Mouse (Mus musculus) neural tube, embryonic 15.5 days (tissue): ENCODE results near the gene E4f1. TPM values are rescaled to one million over a fixed set of nuclear protein-coding genes. Genes with fewer than 3 reads are reported as not detected.
"Not testable (repeated sequence)": the region's sequence is repeated elsewhere in the genome, so short reads cannot be mapped to it uniquely, and the experiment has no call there.

Source experiments
- ATAC-seq: fragments of 200-750 bp; cut with Nextera tagmentation; 2 replicates; pipeline ENCODE4 v1.8.0; 2017; ENCODE audit warnings: mild to moderate bottlenecking, moderate TSS enrichment, moderate library complexity; ENCODE audit not compliant: low FRiP score
- H3K27ac ChIP-seq: fragments of 300-500 bp; sonication (generic); replicated peaks from 2 replicates; pipeline ENCODE4 v1.5.1; 2015; ENCODE audit warnings: mild to moderate bottlenecking, inconsistent platforms
- H3K27me3 ChIP-seq: fragments of 300-500 bp; sonication (generic); replicated peaks from 2 replicates; pipeline ENCODE4 v1.6.1; 2015; ENCODE audit warnings: inconsistent platforms
- H3K36me3 ChIP-seq: fragments of 300-500 bp; sonication (generic); 2 replicates; pipeline ENCODE4 v1.6.1; 2015; ENCODE audit warnings: inconsistent platforms
- H3K4me1 ChIP-seq: fragments of 300-500 bp; sonication (generic); 2 replicates; pipeline ENCODE4 v1.6.1; 2015; ENCODE audit warnings: inconsistent platforms
- H3K4me2 ChIP-seq: fragments of 300-500 bp; sonication (generic); 2 replicates; pipeline ENCODE4 v1.6.1; 2015; ENCODE audit warnings: inconsistent platforms, mild to moderate bottlenecking, moderate library complexity
- H3K4me3 ChIP-seq: fragments of 300-500 bp; sonication (generic); replicated peaks from 2 replicates; pipeline ENCODE4 v1.5.1; 2015; ENCODE audit warnings: mild to moderate bottlenecking, inconsistent platforms
- H3K9ac ChIP-seq: fragments of 300-500 bp; sonication (generic); replicated peaks from 2 replicates; pipeline ENCODE4 v1.6.1; 2015; ENCODE audit warnings: mild to moderate bottlenecking, inconsistent platforms
- H3K9me3 ChIP-seq: fragments of 300-500 bp; sonication (generic); replicated peaks from 2 replicates; pipeline ENCODE4 v1.6.1; 2016; ENCODE audit warnings: inconsistent platforms
- WGBS: fragments of 180-500 bp; shearing (Covaris S2); methylation state at CpG from one replicate; pipeline ENCODE4 v1.1.7; 2015; ENCODE audit warnings: mixed read lengths; 5-methylcytosine and 5-hydroxymethylcytosine counted together
- polyA plus RNA-seq: library from polyadenylated mRNA; unstranded; fragments of >200 nt; fragmentation: Nextera tagmentation; extraction: Ambion mirVana; gene quantifications from 2 replicates; pipeline ENCODE4 v1.2.1, GENCODE M21; 2015

Gene E4f1
- polyA plus RNA-seq, 1 experiment from 2014 or later = 46.3 TPM

DNA sequence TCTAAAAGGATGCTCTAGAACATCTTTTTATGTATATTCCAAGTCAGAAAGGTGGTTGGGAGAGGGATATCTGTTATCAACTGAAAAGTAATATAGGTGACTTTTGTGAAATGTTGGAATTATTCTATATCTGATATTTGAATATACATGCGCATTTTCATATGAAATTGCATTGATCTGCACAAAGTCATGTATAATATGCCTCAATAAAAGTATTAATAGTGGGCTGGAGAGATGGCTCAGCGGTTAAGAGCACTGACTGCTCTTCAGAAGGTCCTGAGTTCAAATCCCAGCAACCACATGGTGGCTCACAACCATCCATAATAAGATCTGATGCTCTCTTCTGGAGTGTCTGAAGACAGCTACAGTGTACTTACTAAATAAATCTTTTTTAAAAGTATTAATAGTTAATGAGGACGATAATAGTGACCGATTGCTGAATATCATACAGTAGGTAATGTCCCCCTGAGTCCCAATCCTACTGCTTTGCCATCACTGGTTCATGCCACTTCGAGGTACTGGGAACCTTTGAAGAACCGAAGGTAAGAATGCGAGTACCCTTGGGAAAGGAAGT lies 690 bp downstream of the E4f1 start:
- Histone ChIP-seq H3K9me3 (no peaks in the 10 kb centered on the region), H3K36me3 (peaks cover 10% of the 10 kb centered on the region; the same call in 1 of the 2 replicates), H3K9ac (peak overlapping the region; percentile 92), H3K27me3 (no peaks in the 10 kb centered on the region), H3K4me1 (peaks cover 37% of the 10 kb centered on the region), H3K27ac (peak overlapping the region; percentile 91), H3K4me3 (peak overlapping the region; percentile 92), H3K4me2 (peak overlapping the region; percentile 99)
- ATAC-seq = no peak; the same call in 1 of the 2 replicates
- 16% methylated on average over 7 of the region's 7 CpGs for WGBS

DNA sequence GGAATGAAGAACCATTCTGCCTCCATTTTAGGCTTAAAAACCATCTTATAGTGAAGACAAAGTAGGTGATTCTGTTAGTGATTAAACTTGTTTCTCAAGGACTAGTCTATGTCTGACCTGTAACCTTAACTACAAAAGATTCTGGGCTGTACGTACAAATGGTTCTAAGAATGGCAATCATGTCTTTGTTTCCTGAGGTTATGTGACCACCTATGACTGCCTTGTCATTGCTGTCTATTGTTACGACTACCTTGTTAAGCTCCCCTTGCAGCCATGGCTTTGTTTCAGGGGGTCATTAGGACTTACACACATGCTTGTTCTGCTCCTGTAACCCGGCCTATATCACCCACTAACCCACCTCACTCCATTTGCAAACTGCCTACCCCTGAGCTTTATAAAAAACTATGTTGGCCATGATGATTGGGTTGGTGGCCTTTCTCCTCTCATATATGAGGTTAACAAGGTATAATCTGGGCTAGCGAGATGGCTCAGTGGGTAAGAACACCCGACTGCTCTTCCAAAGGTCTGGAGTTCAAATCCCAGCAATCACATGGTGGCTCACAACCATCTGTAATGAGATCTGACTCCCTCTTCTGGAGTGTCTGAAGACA lies 1.4 kb downstream of the E4f1 start:
- no peaks in the 10 kb centered on the region for H3K27me3 ChIP-seq
- 86% methylated on average over 5 of the region's 5 CpGs for WGBS
- no peak overlapping the region for H3K4me3 ChIP-seq
- H3K9me3 ChIP-seq = no peaks in the 10 kb centered on the region
- H3K27ac ChIP-seq = no peak overlapping the region
- no peak overlapping the region for H3K4me2 ChIP-seq
- H3K9ac ChIP-seq = no peak overlapping the region
- no peak for ATAC-seq
- H3K4me1 ChIP-seq = peaks cover 31% of the 10 kb centered on the region
- peaks cover 6% of the 10 kb centered on the region; the same call in 1 of the 2 replicates for H3K36me3 ChIP-seq

DNA sequence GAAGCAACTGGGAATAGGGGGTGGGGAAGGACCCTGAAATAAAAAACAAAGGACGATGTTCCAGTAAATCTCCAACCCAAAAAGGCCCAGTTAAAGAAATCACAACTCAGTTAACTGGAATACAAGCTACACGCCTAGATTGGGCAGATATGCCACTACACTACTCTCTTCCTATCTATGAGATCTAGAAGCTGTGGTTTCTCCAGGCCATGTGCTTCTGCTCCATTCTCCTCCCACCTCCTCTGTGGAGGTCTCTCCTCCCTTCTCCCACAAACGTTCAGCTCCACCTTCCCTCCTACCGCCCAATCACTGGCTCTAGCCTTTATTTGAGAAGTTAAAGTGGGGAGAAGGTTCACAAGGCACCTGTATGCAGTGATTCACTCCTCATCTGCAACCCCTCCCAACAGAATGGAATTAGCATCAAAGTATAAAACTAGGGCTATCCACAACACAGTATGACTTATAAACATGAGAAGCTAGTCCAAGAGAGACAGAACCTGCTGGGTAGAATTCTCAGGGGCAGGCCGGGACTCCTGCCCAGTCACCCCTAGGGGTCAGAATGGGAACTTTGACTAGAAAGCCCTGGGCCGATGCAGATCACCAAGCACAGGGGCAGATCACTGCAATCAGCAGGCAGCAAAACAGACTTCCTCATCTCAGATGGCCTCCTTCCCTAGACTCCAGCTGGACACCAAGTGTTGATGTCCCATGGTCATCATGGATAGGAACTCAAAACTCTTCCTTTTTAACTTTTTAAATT lies 6.6 kb downstream of the E4f1 start:
- H3K4me3 ChIP-seq = no peak overlapping the region
- H3K36me3 ChIP-seq = no peaks in the 10 kb centered on the region
- no peak for ATAC-seq
- H3K4me2 ChIP-seq = no peak overlapping the region
- H3K4me1 ChIP-seq = no peaks in the 10 kb centered on the region
- H3K9ac ChIP-seq = no peak overlapping the region
- no peaks in the 10 kb centered on the region for H3K9me3 ChIP-seq
- no peaks in the 10 kb centered on the region for H3K27me3 ChIP-seq
- no peak overlapping the region for H3K27ac ChIP-seq
- WGBS = 59% methylated on average over 6 of the region's 6 CpGs

DNA sequence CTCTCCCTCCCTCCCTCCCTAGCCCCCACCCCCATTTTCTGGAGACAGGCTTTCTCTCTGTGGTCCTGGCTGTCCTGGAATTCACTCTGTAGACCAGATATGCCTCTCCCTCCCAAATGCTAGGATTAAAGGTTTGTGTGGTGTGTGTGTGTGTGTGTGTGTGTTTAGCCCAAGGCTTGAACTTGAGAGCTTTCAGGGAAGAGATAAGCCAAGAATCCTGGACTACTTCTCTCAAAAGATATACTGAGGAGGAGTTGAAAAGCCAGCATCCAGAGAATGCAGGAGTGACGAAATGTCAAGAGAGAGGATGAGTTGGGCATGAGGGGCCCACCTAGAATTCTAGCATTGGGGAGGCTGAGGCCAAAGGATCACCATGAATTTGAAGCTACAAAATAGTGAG lies 7.2 kb downstream of the E4f1 start:
- ATAC-seq = no peak
- H3K4me3 ChIP-seq = no peak overlapping the region
- no peaks in the 10 kb centered on the region for H3K9me3 ChIP-seq
- H3K27ac ChIP-seq = no peak overlapping the region
- no peak overlapping the region for H3K4me2 ChIP-seq
- H3K4me1 ChIP-seq = no peaks in the 10 kb centered on the region
- H3K9ac ChIP-seq = no peak overlapping the region
- no peaks in the 10 kb centered on the region for H3K27me3 ChIP-seq
- WGBS = 86% methylated on average over 1 of the region's 1 CpGs
- no peaks in the 10 kb centered on the region for H3K36me3 ChIP-seq

DNA sequence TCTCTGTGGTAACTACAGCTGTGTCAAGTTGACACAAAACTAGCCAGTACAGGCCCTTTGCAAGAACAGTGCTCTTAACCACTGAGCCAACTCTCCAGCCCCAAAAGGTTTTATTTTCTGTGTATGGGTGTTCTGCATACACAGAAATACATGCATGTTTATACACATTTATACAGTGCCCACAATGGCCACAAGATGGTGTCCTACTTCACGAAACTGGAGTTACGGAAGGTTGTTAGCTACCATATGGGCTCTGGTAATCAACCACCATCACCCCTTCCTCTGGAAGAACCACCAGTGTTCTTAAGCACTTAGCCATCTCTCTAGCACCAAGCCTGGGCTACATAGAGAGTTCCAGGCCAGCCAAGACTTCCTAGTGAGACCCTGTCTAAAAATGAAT lies 8.5 kb downstream of the E4f1 start:
- no peak for ATAC-seq
- Histone ChIP-seq H3K4me1 (no peaks in the 10 kb centered on the region), H3K9ac (no peak overlapping the region), H3K4me3 (no peak overlapping the region), H3K27ac (no peak overlapping the region), H3K27me3 (no peaks in the 10 kb centered on the region), H3K9me3 (no peaks in the 10 kb centered on the region), H3K36me3 (no peaks in the 10 kb centered on the region), H3K4me2 (no peak overlapping the region)
- WGBS = 66% methylated on average over 2 of the region's 2 CpGs

DNA sequence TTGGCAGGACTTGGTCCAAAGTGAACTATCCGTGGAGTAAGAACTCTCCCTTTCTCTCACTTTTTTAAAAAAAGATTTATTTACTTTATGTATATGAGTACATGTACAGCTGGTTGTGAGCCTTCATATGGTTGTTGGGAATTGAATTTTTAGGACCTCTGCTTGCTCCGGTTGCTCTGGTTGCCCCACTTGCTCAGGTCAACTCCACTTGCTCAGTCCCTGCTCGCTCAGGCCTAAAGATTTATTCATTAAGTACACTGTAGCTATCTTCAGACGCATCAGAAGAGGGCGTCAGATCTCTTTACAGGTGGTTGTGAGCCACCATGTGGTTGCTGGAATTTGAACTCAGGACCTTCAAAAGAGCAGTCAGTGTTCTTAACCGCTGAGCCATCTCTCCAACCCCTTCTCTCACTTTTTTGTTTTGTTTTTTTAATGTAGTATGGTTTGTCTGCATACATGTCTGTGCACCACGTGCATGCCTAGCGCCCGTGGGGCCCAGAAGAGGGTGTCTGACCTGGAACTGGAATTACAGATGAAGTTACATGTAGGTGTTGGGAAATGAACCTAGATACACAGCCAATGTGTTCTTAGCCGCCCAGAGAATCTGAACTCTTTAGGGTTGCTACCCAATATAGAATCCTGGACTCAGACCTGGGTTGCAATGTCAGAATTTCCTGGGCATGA lies 14.4 kb downstream of the E4f1 start:
- H3K4me1 ChIP-seq = peaks cover 39% of the 10 kb centered on the region
- 51% methylated on average over 10 of the region's 10 CpGs for WGBS

DNA sequence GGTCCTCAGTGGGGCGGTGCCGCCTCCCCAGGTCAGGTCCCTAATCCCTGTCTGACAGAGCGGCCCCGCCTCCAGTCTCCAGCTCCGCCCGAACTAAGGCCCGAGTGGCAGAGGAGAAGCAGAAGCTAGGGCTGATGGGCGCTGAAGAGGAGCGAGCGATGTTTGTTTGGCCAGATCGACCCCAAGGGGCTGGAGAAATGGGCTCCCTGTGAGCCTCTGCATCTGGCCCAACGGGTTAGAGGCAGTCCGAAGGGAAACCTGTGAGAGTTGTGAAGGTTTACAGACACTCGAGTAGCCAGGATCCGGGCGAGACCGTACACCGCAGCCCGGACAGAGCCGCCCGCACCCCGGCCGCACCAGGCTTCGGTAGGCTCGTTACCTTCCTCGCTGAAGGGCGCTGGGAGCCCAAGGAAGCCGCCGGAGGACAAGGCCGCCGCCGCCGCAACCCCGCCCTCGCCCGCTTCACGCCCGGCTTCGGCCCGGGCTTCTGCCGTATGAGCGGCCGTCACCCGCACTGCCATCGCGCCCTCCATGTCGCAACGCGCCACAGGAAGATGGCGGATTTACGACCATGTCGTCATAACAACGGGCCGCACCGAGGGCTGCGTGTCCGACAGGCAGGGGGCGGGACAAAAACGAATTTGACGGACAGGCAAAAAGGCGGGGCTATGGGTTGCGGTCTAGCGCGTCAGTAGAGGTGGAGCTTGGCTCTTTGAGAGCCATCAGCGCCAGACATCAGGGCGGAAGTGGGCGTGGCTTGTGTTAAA lies 15.2 kb downstream of the E4f1 start:
- Histone ChIP-seq H3K27me3 (no peaks in the 10 kb centered on the region), H3K9ac (peak overlapping the region; percentile 95), H3K4me1 (peaks cover 39% of the 10 kb centered on the region), H3K27ac (peak overlapping the region; percentile 92), H3K4me2 (peak overlapping the region; percentile 67), H3K9me3 (no peaks in the 10 kb centered on the region), H3K4me3 (peak overlapping the region; percentile 72), H3K36me3 (peaks cover 17% of the 10 kb centered on the region; the same call in 1 of the 2 replicates)
- under 1% methylated on average over 67 of the region's 67 CpGs for WGBS
- peak; percentile 96 for ATAC-seq

More for the DNA sequence above, 14.4 kb downstream of the E4f1 start:
- H3K4me3 ChIP-seq = peak overlapping the region; percentile 72
- H3K27ac ChIP-seq = peak overlapping the region; percentile 48
- not testable (repeated sequence) for H3K36me3 ChIP-seq, H3K9me3 ChIP-seq, H3K9ac ChIP-seq, H3K27me3 ChIP-seq
- H3K4me2 ChIP-seq = peak overlapping the region; percentile 67
- peak; percentile 23 for ATAC-seq

DNA sequence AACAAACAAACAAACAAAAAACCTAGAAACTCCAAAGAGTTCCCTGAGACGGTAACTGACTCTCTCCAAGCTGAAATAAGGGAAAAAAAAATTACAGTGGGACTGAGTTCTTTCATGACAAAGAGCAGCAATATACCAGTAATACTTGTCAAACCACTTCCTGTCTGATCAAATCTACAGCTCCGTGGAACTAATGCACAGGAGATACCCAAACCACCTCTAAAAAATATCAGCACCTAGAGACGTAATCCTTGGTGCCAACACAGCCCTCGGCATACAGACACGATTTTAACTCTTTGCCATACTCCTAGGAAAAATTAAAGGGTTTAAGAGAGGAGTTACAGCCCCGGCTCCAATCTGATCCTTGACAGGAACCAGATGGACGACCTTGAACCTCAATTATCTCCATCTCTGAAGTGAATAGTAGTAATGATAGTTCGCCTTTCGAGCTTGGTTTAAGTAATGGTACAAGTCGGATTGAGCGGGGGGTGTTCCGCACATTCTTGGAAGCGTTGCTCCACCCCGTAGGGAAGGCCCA lies 15.8 kb downstream of the E4f1 start:
- Histone ChIP-seq H3K9ac (peak overlapping the region; percentile 95), H3K27ac (peak overlapping the region; percentile 92), H3K9me3 (no peaks in the 10 kb centered on the region), H3K36me3 (peaks cover 23% of the 10 kb centered on the region), H3K27me3 (no peaks in the 10 kb centered on the region), H3K4me3 (peak overlapping the region; percentile 72), H3K4me1 (peaks cover 39% of the 10 kb centered on the region), H3K4me2 (peak overlapping the region; percentile 67)
- ATAC-seq = no peak
- WGBS = 8% methylated on average over 14 of the region's 14 CpGs

DNA sequence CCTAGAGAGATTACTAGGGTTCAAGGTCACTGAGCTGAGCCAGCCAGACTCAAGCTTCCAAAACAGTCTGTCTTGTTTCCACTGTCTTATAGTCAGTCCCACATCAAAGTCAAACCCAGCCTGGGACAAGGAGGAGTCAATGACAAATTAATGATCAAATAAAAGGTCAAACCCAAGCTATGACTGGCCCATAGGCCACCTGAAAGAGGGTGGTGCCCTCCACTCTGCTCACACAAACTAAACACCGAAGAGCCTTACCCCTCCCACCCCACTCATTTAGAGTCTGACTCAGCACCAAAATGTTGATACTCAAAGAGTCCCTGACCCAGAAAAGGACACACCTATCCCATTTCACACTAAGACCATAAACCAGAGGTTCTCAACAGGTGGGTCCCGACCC lies 16.7 kb downstream of the E4f1 start:
- peaks cover 32% of the 10 kb centered on the region for H3K36me3 ChIP-seq
- no peak for ATAC-seq
- no peak overlapping the region for H3K9ac ChIP-seq
- peak overlapping the region; percentile 72 for H3K4me3 ChIP-seq
- 87% methylated on average over 2 of the region's 2 CpGs for WGBS
- H3K9me3 ChIP-seq = no peaks in the 10 kb centered on the region
- H3K4me1 ChIP-seq = peaks cover 39% of the 10 kb centered on the region
- H3K27ac ChIP-seq = no peak overlapping the region
- H3K4me2 ChIP-seq = peak overlapping the region; percentile 67
- no peaks in the 10 kb centered on the region for H3K27me3 ChIP-seq

DNA sequence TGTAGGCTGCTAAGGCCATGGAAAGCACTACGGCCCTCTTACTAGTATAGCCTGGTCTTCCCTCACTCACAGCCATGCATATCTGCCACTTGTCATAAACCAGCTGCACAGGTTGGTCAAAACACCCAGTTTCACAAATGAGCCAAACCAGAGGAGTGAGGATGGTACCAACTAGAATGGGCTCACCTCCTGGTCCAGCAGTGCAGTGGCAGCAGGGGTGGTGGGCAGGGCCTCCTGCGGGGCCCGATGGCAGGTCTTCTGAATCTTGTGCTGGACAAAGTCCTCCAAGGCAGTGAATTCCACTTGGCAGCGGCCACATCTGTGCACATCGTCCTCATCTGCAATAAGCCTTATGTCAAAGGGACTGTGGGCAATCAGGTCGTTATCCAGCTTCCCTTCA lies 18.9 kb downstream of the E4f1 start:
- peaks cover 53% of the 10 kb centered on the region for H3K36me3 ChIP-seq
- no peak overlapping the region for H3K27ac ChIP-seq
- 88% methylated on average over 6 of the region's 6 CpGs for WGBS
- H3K27me3 ChIP-seq = no peaks in the 10 kb centered on the region
- peaks cover 39% of the 10 kb centered on the region for H3K4me1 ChIP-seq
- no peaks in the 10 kb centered on the region for H3K9me3 ChIP-seq
- no peak for ATAC-seq
- H3K4me3 ChIP-seq = no peak overlapping the region
- H3K4me2 ChIP-seq = no peak overlapping the region
- H3K9ac ChIP-seq = no peak overlapping the region

DNA sequence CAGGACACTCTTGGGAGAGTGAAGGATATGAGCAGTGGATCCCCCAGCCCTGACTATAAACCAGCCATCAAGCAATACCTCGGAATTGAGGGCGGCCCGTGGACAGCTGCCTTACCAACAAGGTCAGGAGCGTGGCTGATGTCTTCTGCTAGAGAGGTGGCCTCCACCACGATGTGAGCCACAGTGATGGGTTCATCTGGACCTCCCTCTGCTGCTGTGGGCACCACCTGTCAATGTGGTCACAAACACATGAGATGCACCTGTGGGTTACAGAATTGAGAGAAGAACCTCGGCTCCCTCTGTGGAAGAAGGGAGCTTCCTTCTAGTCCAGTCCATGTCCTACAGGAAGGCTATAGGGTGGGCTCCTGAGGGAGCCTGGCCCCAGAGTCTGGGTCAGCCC lies 20.6 kb downstream of the E4f1 start:
- Histone ChIP-seq H3K4me3 (no peak overlapping the region), H3K9ac (no peak overlapping the region), H3K36me3 (peaks cover 70% of the 10 kb centered on the region), H3K4me1 (peaks cover 32% of the 10 kb centered on the region), H3K27ac (no peak overlapping the region), H3K27me3 (no peaks in the 10 kb centered on the region), H3K4me2 (no peak overlapping the region), H3K9me3 (no peaks in the 10 kb centered on the region)
- no peak for ATAC-seq
- WGBS = 91% methylated on average over 6 of the region's 6 CpGs
